Mouse (Mus musculus) hindbrain, embryonic 15.5 days (tissue): ENCODE results near the gene Magea3. TPM values are rescaled to one million over a fixed set of nuclear protein-coding genes. Genes with fewer than 3 reads are reported as not detected.
"Not testable (repeated sequence)": the region's sequence is repeated elsewhere in the genome, so short reads cannot be mapped to it uniquely, and the experiment has no call there.

Experiments used
- ATAC-seq: fragments of 200-750 bp; cut with Nextera tagmentation; 2 replicates; pipeline ENCODE4 v1.8.0; 2017; ENCODE audit warnings: low read depth, moderate number of reproducible peaks, moderate TSS enrichment; ENCODE audit not compliant: low FRiP score
- H3K27ac ChIP-seq: fragments of 300-500 bp; sonication (generic); replicated peaks from 2 replicates; pipeline ENCODE4 v1.5.1; 2015; ENCODE audit warnings: mild to moderate bottlenecking, inconsistent platforms
- H3K27me3 ChIP-seq: fragments of 300-500 bp; sonication (generic); 2 replicates; pipeline ENCODE4 v1.6.1; 2015; ENCODE audit warnings: control low read depth, inconsistent platforms
- H3K36me3 ChIP-seq: fragments of 300-500 bp; sonication (generic); 2 replicates; pipeline ENCODE4 v1.6.1; 2015; ENCODE audit warnings: control low read depth, inconsistent platforms
- H3K4me1 ChIP-seq: fragments of 300-500 bp; sonication (generic); replicated peaks from 2 replicates; pipeline ENCODE4 v1.6.1; 2015; ENCODE audit warnings: control low read depth, inconsistent platforms
- H3K4me2 ChIP-seq: fragments of 300-500 bp; sonication (generic); 2 replicates; pipeline ENCODE4 v1.6.1; 2015; ENCODE audit warnings: moderate library complexity, mild to moderate bottlenecking, inconsistent platforms
- H3K4me3 ChIP-seq: fragments of 300-500 bp; sonication (generic); 2 replicates; pipeline ENCODE4 v1.5.1; 2015; ENCODE audit warnings: mild to moderate bottlenecking, inconsistent platforms
- H3K9ac ChIP-seq: fragments of 300-500 bp; sonication (generic); 2 replicates; pipeline ENCODE4 v1.6.1; 2015; ENCODE audit warnings: inconsistent platforms
- H3K9me3 ChIP-seq: fragments of 300-500 bp; sonication (generic); 2 replicates; pipeline ENCODE4 v1.6.1; 2016; ENCODE audit warnings: control low read depth, inconsistent platforms
- WGBS: fragments of 180-500 bp; shearing (Covaris S2); methylation state at CpG from one replicate; pipeline ENCODE4 v1.1.7; 2015; 5-methylcytosine and 5-hydroxymethylcytosine counted together
- polyA plus RNA-seq: library from polyadenylated mRNA; unstranded; fragments of >200 nt; fragmentation: Nextera tagmentation; extraction: Ambion mirVana; gene quantifications from 2 replicates; pipeline ENCODE4 v1.2.1, GENCODE M21; 2015

The Magea3 gene
- not detected in 2 replicates for polyA plus RNA-seq

- H3K9me3 ChIP-seq, H3K9ac ChIP-seq, H3K36me3 ChIP-seq, H3K27me3 ChIP-seq, H3K4me2 ChIP-seq, ATAC-seq, H3K27ac ChIP-seq, H3K4me1 ChIP-seq, H3K4me3 ChIP-seq: not testable (repeated sequence)
- WGBS, result 55% methylated on average over 1 of the region's 1 CpGs
Observed at GRCm38 (mm10) chrX:154949405-154949804, at the start of gene Magea3. Gene Magea3, minus strand, starts transcription at chrX:154949505.

DNA sequence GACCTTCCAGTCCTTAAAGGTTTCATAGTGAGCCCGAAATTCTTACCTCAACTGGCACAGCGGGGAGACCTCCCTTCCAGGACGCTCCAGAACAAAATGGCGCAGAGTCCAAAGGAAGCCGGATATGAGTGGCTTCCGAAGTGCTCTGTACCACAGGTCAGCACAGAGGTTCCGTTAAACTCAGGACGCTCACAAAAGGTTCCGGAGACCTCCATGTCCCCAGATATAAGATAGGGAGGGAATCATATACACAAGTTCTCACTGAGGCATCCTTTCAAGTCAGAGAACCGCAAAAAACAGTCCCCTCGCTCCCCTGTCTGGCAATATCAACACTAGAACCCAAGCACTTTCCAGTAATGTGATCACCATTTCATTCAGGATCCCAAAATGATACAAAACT is 46.4 kb upstream of the Magea3 start, which contains the start of gene Magea8:
Gene Magea8 (minus strand): TSS at position 101 of the 400 bp plus-strand sequence.
- not testable (repeated sequence) for H3K36me3 ChIP-seq, H3K9me3 ChIP-seq, H3K27ac ChIP-seq, H3K9ac ChIP-seq, H3K27me3 ChIP-seq, H3K4me3 ChIP-seq, ATAC-seq, H3K4me2 ChIP-seq, H3K4me1 ChIP-seq
- WGBS, result 89% methylated on average over 11 of the region's 11 CpGs

DNA sequence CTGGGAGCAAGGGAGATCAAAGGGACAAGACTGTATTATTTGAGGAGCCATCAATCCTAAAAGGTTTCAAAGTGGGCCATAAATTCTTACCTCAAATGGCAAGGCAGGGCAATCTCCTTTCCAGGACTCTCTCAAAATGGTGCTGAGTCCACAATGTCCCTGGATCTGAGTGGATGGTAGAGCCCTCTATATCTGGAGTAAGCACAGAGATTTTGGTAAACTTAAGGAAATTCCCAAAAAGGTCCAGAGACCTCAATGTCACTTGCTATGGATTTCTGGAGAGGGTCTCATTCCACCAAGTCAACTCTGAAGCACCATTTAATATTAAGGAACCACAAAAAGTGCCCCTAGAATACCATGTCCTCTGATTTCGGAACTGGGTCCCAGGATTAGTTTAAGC is 13.4 kb downstream of the Magea3 start, which contains the start of gene Magea6:
Gene Magea6 (minus strand): TSS at position 101 of the 400 bp plus-strand sequence.
- ATAC-seq, H3K9me3 ChIP-seq, H3K4me2 ChIP-seq, H3K36me3 ChIP-seq, H3K9ac ChIP-seq, H3K27me3 ChIP-seq, H3K4me1 ChIP-seq, H3K27ac ChIP-seq, H3K4me3 ChIP-seq: not testable (repeated sequence)
- WGBS, result 75% methylated on average over 1 of the region's 1 CpGs

Other genes starting within 250 kb of the Magea3 start
- gene Cldn34b1, start 59.2 kb downstream of the Magea3 start, polyA plus RNA-seq, result not detected in 2 replicates
- gene Magea6, start 13.5 kb downstream of the Magea3 start, polyA plus RNA-seq, result not detected in 2 replicates
- gene Magea8, start 46.3 kb upstream of the Magea3 start, polyA plus RNA-seq, result not detected in 2 replicates
- not detected in 2 replicates for gene Magea5, start 113.6 kb upstream of the Magea3 start, polyA plus RNA-seq
- not detected in 2 replicates for gene Magea1, start 140.3 kb upstream of the Magea3 start, polyA plus RNA-seq
- gene Magea2, start 144.2 kb upstream of the Magea3 start, polyA plus RNA-seq, result not detected in 2 replicates
- gene Cldn34b2, start 178.9 kb upstream of the Magea3 start, polyA plus RNA-seq, result not detected in 2 replicates